Mouse (Mus musculus): ENCODE data around the gene Ddhd1.

- no peak for TF ChIP-seq CTCF (IDR thresholded peaks at IDR 0.05; ENCODE audit: control insufficient read depth, insufficient read depth, insufficient replicate concordance, low read depth, low read length)
- TF ChIP-seq POLR2A (IDR thresholded peaks at IDR 0.05; ENCODE audit: control insufficient read depth, low read depth, low read length), result no peak
Measured at GRCm38 (mm10) chr14:45602002-45602401, 55.9 kb downstream of the Ddhd1 start.

Data from testis, adult 2 months (tissue).